Mouse (Mus musculus) midbrain, embryonic 13.5 days (tissue): ENCODE data around the gene Mrpl2. TPM values are rescaled to one million over a fixed set of nuclear protein-coding genes. Genes with fewer than 3 reads are reported as not detected.

ENCODE experiments used
- ATAC-seq: fragments of 200-750 bp; cut with Nextera tagmentation; 2 replicates; pipeline ENCODE4 v1.8.0; 2017; ENCODE audit warnings: mild to moderate bottlenecking, moderate TSS enrichment, moderate library complexity
- H3K27ac ChIP-seq: fragments of 300-500 bp; sonication (generic); 2 replicates; pipeline ENCODE4 v1.5.1; 2015; ENCODE audit warnings: inconsistent platforms, mild to moderate bottlenecking, moderate library complexity
- H3K27me3 ChIP-seq: fragments of 300-500 bp; sonication (generic); 2 replicates; pipeline ENCODE4 v1.6.1; 2015; ENCODE audit warnings: mild to moderate bottlenecking, inconsistent platforms
- H3K36me3 ChIP-seq: fragments of 300-500 bp; sonication (generic); 2 replicates; pipeline ENCODE4 v1.6.1; 2015; ENCODE audit warnings: mild to moderate bottlenecking, inconsistent platforms
- H3K4me1 ChIP-seq: fragments of 300-500 bp; sonication (generic); replicated peaks from 2 replicates; pipeline ENCODE4 v1.6.1; 2015; ENCODE audit warnings: inconsistent platforms
- H3K4me2 ChIP-seq: fragments of 300-500 bp; sonication (generic); replicated peaks from 2 replicates; pipeline ENCODE4 v1.6.1; 2015; ENCODE audit warnings: moderate library complexity, mild to moderate bottlenecking, inconsistent platforms
- H3K4me3 ChIP-seq: fragments of 300-500 bp; sonication (generic); replicated peaks from 2 replicates; pipeline ENCODE4 v1.5.1; 2015; ENCODE audit warnings: mild to moderate bottlenecking, inconsistent platforms
- H3K9ac ChIP-seq: fragments of 300-500 bp; sonication (generic); replicated peaks from 2 replicates; pipeline ENCODE4 v1.6.1; 2015; ENCODE audit warnings: mild to moderate bottlenecking, inconsistent platforms
- H3K9me3 ChIP-seq: fragments of 300-500 bp; sonication (generic); 2 replicates; pipeline ENCODE4 v1.6.1; 2016; ENCODE audit warnings: mild to moderate bottlenecking, inconsistent platforms
- WGBS: fragments of 180-500 bp; shearing (Covaris S2); methylation state at CpG from one replicate; pipeline ENCODE4 v1.1.7; 2015; 5-methylcytosine and 5-hydroxymethylcytosine counted together
- polyA plus RNA-seq: library from polyadenylated mRNA; unstranded; fragments of >200 nt; fragmentation: Nextera tagmentation; extraction: Ambion mirVana; gene quantifications from 2 replicates; pipeline ENCODE4 v1.2.1, GENCODE M21; 2015

The Mrpl2 gene
- polyA plus RNA-seq, 1 experiment from 2014 or later, result 89.5 TPM

- H3K4me3 ChIP-seq, result no peak overlapping the region
- H3K27me3 ChIP-seq, result no peaks in the 10 kb centered on the region
- peaks cover 34% of the 10 kb centered on the region for H3K4me1 ChIP-seq
- no peak for ATAC-seq
- H3K9ac ChIP-seq, result no peak overlapping the region
- WGBS, result 85% methylated on average over 5 of the region's 5 CpGs
- no peak overlapping the region for H3K27ac ChIP-seq
- H3K9me3 ChIP-seq, result no peaks in the 10 kb centered on the region
- peaks cover 37% of the 10 kb centered on the region for H3K36me3 ChIP-seq
- no peak overlapping the region for H3K4me2 ChIP-seq
These were observed 53.2 kb downstream of the Mrpl2 start for GRCm38 (mm10) chr17:46699245-46699644.

Other genes starting within 250 kb of the Mrpl2 start
- gene Crip3, start 217.3 kb upstream of the Mrpl2 start, polyA plus RNA-seq, result 2.1 TPM in 2 replicates
- gene Slc22a7, start 207.8 kb upstream of the Mrpl2 start, polyA plus RNA-seq, result not detected in 2 replicates
- 4.6 and 5.0 TPM in 2 replicates for gene Ttbk1, start 158.6 kb upstream of the Mrpl2 start, polyA plus RNA-seq
- 31.6 and 32.4 TPM in 2 replicates for gene Dnph1, start 149.5 kb upstream of the Mrpl2 start, polyA plus RNA-seq
- 18.7 and 20.3 TPM in 2 replicates for gene Cul9, start 99.8 kb upstream of the Mrpl2 start, polyA plus RNA-seq
- 4.1 and 6.0 TPM in 2 replicates for gene Srf, start 90.1 kb upstream of the Mrpl2 start, polyA plus RNA-seq
- 33.4 and 37.5 TPM in 2 replicates for gene Ptk7, start 16.7 kb upstream of the Mrpl2 start, polyA plus RNA-seq
- gene Klc4, start 207 bp upstream of the Mrpl2 start, polyA plus RNA-seq, result 49.1 and 54.1 TPM in 2 replicates
- gene Cul7, start 4.1 kb downstream of the Mrpl2 start, polyA plus RNA-seq, result 41.6 and 46.3 TPM in 2 replicates
- 48.1 and 49.9 TPM in 2 replicates for gene Rrp36, start 28.1 kb downstream of the Mrpl2 start, polyA plus RNA-seq
- 237 and 241 TPM in 2 replicates for gene Mea1, start 32.6 kb downstream of the Mrpl2 start, polyA plus RNA-seq
- 152 TPM in 2 replicates for gene Klhdc3, start 34.7 kb downstream of the Mrpl2 start, polyA plus RNA-seq
- 88.6 and 94.5 TPM in 2 replicates for gene Ppp2r5d, start 58.9 kb downstream of the Mrpl2 start, polyA plus RNA-seq
- gene Pex6, start 65.2 kb downstream of the Mrpl2 start, polyA plus RNA-seq, result 21.3 and 24.3 TPM in 2 replicates
- gene Gnmt, start 82.9 kb downstream of the Mrpl2 start, polyA plus RNA-seq, result 0.80 and 0.81 TPM in 2 replicates
- gene Cnpy3, start 106.0 kb downstream of the Mrpl2 start, polyA plus RNA-seq, result 55.7 and 59.8 TPM in 2 replicates
- gene Ptcra, start 117.5 kb downstream of the Mrpl2 start, polyA plus RNA-seq, result 0.24 and 0.46 TPM in 2 replicates
- gene 2310039H08Rik, start 126.4 kb downstream of the Mrpl2 start, polyA plus RNA-seq, result 53.4 and 54.0 TPM in 2 replicates
- gene Rpl7l1, start 136.4 kb downstream of the Mrpl2 start, polyA plus RNA-seq, result 119 and 125 TPM in 2 replicates
- gene Bicral, start 212.3 kb downstream of the Mrpl2 start, polyA plus RNA-seq, result 9.4 and 9.6 TPM in 2 replicates
- 56.6 and 68.3 TPM in 2 replicates for gene Tbcc, start 244.5 kb downstream of the Mrpl2 start, polyA plus RNA-seq